Mouse (Mus musculus) gastrocnemius, postnatal 14 days (tissue): Measurements from ENCODE around the gene Abcc2. TPM values are rescaled to one million over a fixed set of nuclear protein-coding genes. Genes with fewer than 3 reads are reported as not detected.
A peak's percentile ranks its signal among the peaks of the same experiment; 100 is the strongest.

ENCODE experiments used
- DNase-seq: peaks from one replicate; pipeline ENCODE4 v3.0.0; 2021; ENCODE audit warnings: mixed read lengths
- intact Hi-C: fragments of 180-260 bp; cut with DNase I; formaldehyde crosslinking; loops from one replicate; pipeline ENCODE4 v1.15.1; 2025; ENCODE audit warnings: low total_unique reads
- long read RNA-seq, 2 experiments: library from polyadenylated mRNA; stranded (forward); transcript quantifications; one replicate each; pipeline ENCODE4 v2.0.0; 2021
- total RNA-seq, 2 experiments: library from RNA; stranded (reverse); gene quantifications; 2 replicates each; pipeline ENCODE4 v1.2.3; 2021

Gene Abcc2
- not detected for total RNA-seq
- long read RNA-seq, experiment 1, result 0 reads
- long read RNA-seq, experiment 2, result 0 reads

DNA sequence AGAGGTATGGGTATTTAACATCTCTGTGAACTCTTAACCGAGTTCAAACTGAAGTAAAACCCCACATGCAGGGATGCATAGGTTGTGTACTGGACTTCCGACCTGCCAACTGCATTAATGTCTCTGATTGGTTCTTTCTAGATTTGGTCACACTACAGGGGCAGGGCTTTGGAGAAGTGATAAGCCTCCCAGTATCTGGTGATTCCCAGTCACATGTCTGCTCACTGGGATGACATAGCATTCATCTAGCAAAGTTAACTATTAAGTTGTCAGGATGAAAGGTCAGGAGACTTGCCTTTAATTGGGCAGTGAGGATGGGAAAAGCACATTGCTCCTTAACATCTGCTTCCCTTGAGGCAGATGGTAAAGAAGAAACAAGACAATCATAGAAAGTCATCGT, at the start of gene Abcc2:
Abcc2 (plus strand) TSS at position 213 of the 400 bp plus-strand sequence.
- DNase-seq, result no peak
- intact Hi-C loops, result no loop called here

- intact Hi-C loops, result no loop called here
- no peak for DNase-seq
These were observed 43.6 kb upstream of the Abcc2 start for GRCm38 (mm10) chr19:43738409-43738808.

DNA sequence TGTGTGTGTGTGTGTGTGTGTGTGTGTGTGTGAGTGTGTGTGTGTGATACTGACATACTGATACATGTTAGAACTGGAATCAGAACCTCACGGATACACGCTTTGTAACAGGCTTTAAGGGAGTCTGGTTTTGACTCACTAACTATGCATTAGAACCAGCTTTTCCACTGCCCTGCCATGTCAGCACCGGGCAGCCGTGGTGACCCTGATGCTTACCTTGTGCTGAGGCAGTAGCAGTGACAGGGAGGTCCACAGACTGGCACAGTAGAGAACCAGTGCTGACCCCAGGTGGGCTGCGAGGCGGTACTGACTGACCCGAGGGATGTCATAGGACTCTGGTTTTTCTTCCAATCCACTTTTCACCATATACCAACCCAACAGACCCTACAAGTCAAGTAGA, 38.6 kb upstream of the Abcc2 start:
- no peak for DNase-seq
- intact Hi-C loops, result no loop called here

GRCm38 (mm10) chr19:43745740-43746139, 36.3 kb upstream of the Abcc2 start:
- DNase-seq, result no peak
- intact Hi-C loops, result no loop called here

GRCm38 (mm10) chr19:43747877-43748276, 34.1 kb upstream of the Abcc2 start:
- intact Hi-C loops, result no loop called here
- DNase-seq, result no peak

- intact Hi-C loops, result no loop called here
- no peak for DNase-seq
These were observed 32.0 kb upstream of the Abcc2 start for GRCm38 (mm10) chr19:43750008-43750407.

DNA sequence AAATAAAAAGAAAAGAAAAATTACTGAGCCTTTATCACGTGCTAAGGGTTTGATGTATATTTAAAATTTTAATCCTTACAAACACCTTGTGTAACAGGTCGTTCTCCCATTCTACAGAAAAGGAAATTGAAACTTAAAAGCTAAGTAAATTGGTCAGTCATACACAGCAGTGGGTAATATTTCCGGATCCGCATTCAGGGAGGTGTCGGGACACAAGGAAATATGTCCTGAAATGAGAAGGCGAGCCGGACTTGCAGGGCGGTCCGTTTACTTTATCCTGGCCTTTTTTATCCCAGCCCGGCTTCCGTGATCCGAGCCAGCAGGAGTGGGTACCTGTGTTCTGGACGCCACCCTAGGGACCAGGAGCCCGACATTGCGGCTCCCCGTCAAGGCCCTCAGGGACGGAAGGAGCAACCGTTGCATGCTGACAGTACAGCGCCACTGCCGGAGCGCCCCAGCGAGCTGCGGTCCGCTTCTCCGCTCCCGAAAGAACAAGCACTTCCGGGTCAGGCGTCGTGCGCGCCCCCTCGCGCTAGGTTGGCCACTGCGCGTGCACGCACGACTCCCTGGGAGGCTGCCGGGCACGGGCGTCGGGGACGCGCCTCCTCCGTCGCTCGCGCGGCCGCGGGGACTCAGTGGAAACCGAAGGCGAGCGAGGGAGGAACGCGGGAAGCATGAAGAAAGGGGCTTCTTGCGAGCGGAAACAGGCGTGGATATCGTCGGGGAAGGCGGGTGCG, 29.3 kb upstream of the Abcc2 start, which contains the start of the genes Cutc and Cox15:
Cutc (plus strand) TSS at position 508 of the 737 bp plus-strand sequence.
Cox15 (minus strand) TSS at position 512 of the 737 bp plus-strand sequence.
- intact Hi-C loops, result no loop called here

GRCm38 (mm10) chr19:43753226-43753835, 28.7 kb upstream of the Abcc2 start:
- intact Hi-C loops, result no loop called here
- peak; percentile 91 for DNase-seq

More for the DNA sequence above, 29.3 kb upstream of the Abcc2 start, which contains the start of the genes Cutc and Cox15:
- DNase-seq, result peak; percentile 97

- intact Hi-C loops, result no loop called here
- DNase-seq, result no peak
These were observed 27.8 kb upstream of the Abcc2 start for GRCm38 (mm10) chr19:43754237-43754636.

DNA sequence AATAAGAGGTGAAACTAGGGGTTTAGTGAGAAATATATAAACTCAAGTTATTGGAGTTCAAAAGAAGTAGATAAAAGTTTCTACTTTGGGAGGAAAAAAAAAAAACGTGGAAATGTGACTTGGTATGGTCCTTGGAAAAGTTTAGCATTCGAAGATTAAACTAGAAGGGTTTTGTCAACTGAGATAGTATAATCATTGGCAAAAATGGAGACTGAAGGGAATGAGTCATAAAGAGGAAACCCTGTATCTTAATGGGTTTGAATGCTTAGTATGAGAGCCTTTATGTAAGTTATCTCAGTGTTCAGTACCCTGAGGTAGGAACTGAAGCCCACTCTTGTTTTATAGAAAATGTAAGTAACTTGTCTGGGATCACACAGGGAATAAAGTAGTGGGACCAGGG, 27.1 kb upstream of the Abcc2 start:
- DNase-seq, result no peak
- intact Hi-C loops, result no loop called here

DNA sequence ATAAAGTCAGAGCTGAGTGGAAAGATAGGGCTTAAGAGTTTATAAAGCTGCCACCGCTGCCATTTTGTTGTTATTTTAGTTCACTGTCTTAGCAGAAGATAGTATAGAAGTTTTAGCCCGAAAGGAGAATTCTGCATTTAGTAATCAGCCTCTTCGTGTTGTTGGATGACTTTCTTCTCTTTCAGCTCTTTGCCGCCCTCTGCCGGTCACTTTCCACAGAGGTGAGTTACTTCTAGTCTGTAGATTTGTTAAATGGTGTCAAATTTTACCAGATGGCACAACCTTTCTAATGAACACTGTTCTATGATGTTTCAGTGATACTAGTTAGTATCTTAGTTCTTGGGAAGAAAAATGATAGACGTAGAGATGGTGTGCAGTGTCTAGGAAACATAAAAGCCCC, 21.5 kb upstream of the Abcc2 start:
- intact Hi-C loops, result loop anchor here (5.0 kb wide), 1 partner anchor 128 kb away; no protein-coding TSS in a partner anchor
- DNase-seq, result peak; percentile 62

DNA sequence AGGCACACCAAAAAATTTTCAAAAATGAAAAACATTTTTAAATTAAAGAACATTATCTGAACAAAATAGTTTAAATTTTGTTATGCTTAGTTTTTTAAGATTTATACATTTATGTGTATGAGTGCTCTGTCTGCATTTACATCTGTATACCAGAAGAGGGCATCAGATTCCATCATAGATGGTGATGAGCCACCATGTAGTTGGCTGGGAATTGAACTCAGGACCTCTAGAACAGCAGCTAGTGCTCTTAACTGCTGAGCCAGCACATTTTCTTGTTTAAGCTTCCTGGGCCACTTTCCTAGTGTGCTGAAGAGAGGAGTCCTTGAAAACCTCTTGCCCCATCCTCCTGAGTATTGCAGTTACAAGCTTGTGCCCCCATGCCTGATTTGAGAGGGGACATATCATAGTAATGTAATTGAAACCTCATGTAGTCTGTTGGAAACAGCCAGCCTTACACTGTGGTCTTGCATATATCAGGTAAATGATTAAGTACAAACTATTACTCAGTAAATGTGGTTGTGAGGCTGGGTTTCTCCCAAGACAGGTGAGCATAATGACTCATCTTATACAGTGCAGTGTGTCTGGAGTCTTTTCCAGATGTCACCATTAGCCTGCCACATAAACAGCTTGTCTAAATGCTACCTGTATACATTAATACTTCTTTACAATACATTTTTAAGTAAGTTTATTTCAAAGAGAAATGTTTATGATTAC, 20.3 kb upstream of the Abcc2 start:
- intact Hi-C loops, result loop anchor here (5.0 kb wide), 1 partner anchor 129 kb away; no protein-coding TSS in a partner anchor
- DNase-seq, result no peak

DNA sequence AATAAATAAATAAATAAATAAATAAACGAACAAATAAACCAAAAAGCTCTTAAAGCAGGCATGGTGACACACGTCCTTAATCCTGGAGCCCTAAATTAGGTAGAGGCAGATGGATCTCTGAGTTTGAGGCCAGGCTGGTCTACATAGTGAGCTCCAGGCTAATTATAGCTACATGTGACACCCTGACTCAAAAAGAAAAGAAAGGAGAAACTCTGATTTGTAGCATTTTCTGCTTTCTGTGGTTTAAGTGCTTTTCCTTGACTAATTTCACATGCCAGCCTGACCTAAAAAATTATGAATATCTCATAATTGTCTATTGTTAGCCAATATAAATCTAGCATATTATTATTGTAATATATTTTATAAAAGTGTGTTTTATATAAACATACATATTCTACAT, 19.6 kb upstream of the Abcc2 start:
- intact Hi-C loops, result loop anchor here (5.0 kb wide), 1 partner anchor 130 kb away; no protein-coding TSS in a partner anchor
- DNase-seq, result no peak

DNA sequence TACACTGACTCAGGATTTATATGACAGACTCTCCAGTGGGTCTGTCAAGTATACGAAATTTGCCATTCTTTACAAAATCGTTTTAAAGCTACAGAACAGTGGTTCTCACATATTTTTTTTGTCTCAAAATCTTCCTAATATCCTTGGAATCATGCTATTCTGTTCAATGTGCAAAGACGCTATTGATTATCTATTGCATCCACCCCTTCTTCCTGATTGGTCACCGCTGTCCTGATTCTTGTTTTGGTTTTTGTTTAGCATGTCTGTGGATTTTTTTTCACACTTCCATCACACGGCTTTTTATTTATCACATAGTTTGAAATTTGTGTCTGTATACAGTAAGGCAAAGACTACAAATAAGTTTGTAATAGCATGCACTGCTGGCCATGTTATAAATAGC, 15.5 kb upstream of the Abcc2 start:
- DNase-seq, result no peak
- intact Hi-C loops, result no loop called here

DNA sequence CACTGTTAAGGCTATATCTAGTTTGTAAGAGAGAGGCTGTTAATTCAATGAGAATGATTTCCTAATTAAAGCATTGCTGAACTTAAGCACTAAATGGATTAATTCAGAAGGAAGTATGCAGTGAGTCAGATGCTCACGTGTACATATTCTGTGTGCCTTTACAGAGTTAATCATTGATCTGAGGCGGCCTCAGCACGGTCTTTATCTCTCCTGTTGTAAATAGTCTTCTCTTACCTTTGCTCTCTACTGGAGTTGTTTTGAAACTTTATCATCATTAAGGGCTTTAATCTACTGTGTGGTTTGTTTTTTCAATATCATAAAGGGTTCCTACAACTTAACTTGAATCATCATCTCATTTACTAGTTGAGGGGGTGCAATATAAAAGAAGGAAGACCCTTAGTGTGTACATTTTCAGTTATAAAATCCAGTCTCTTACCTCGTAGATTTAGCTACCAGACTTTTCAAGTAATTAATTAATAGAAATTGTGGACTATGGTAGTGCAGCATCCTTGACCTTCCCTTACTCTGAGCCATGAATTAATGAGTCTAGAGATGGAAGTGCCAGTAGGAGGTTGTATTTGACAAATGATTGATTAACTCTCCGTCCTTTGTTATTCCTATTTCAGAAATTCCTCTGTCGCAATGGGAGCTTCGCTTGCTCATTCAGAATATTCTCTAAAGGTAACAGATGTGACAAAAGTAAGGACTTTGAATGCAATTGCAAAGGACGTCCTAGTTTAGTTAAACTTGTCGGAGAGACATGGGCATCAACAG, 14.3 kb upstream of the Abcc2 start:
- intact Hi-C loops, result no loop called here
- no peak for DNase-seq

DNA sequence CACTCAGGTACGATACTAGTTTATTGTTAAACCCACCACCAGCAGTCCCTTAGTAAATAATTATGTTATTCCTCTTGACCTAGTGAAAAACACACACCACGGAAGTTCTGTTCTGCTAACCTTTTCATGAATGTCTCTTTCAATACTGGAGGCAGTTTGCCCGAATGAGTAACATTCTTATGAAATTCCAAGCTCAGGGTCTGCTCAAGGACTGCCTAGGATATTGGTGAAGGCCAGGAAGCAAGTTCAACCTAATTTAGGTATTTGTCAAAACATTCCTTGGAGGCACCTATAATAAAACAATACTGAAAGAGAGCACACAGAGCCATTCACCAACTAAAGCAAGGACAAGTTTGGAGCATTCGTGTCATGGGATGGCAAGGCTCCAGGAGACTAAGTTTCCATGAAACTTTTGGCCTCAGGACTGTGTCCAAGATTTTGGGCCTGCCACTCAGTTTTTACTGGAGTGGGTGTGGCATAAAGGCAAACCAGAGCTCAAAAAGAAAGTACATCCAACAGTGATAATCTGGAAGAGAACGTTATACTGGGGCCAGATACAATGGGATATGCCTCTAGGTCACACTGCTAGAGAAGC, 12.5 kb upstream of the Abcc2 start:
- DNase-seq, result no peak
- intact Hi-C loops, result no loop called here

DNA sequence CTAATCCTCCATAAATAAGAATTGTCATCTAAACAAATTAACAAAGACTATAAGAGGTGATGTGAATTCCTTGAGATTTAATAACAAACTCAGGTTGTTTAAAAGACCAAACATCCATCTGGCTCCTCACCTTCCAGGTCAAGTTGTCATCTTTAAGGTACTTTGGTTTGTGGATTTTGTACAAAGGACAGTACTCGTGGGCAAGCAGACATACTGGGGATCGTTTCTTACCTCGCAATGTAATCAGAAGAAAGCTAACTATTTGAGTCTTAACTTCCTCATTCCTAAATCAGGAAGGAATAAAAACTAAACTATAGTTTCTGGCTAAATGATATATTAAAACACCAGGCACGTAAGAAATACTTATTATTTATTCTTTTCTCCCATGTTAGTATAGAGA, 11.4 kb upstream of the Abcc2 start:
- intact Hi-C loops, result no loop called here
- no peak for DNase-seq

GRCm38 (mm10) chr19:43771499-43771969, 10.5 kb upstream of the Abcc2 start:
- no peak for DNase-seq
- intact Hi-C loops, result no loop called here

DNA sequence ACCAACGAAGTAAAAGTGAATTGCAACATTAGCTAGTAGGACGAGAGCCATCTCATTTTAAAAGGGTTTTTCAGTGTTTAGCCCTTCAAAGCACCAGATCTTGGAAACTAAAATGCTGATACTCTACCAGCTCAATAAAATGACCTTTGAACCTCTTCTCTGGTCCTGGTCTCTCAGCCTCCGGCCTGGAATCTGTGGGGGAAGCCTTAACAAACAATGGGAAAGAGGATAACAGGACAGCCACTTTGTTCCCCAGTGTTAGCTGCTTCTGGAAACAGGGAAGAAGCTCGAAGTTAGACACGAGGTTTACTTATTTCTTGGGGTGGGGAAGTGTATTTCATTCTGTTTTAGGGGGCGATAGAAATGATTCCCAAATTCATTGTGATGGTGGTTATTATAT, 9.7 kb upstream of the Abcc2 start:
- intact Hi-C loops, result no loop called here
- DNase-seq, result no peak
